Mouse (Mus musculus) MEL (cell line): ENCODE results near the gene Zdhhc3.

Source experiments
- CTCF ChIP-seq, 3 experiments: IDR thresholded peaks in 2 of 3; conservative IDR thresholded peaks in 1 of 3; 2 replicates each; pipeline ENCODE4 v1.5.1; 2011 to 2012; ENCODE audit warnings: low read length in 3 of 3, low read depth in 2 of 3, mild to moderate bottlenecking in 2 of 3, improper control_type of control experiment in 1 of 3, inconsistent platforms in 1 of 3, mixed read lengths in 1 of 3, moderate library complexity in 1 of 3; ENCODE audit not compliant: control insufficient read depth in 1 of 3, insufficient read depth in 1 of 3, poor library complexity in 1 of 3, severe bottlenecking in 1 of 3
- EP300 ChIP-seq, 2 experiments: IDR thresholded peaks; 2 replicates each; pipeline ENCODE4 v1.6.1; 2011; ENCODE audit warnings: improper control_type of control experiment in 2 of 2, low read length in 2 of 2, low read depth in 1 of 2, mild to moderate bottlenecking in 1 of 2
- HCFC1 ChIP-seq: IDR thresholded peaks from 2 replicates; pipeline ENCODE4 v1.6.1; 2012; ENCODE audit warnings: low read depth, mild to moderate bottlenecking, inconsistent platforms, low read length, improper control_type of control experiment, moderate library complexity
- JUND ChIP-seq: IDR thresholded peaks from 2 replicates; pipeline ENCODE4 v1.6.1; 2011; ENCODE audit warnings: low read depth, mild to moderate bottlenecking, improper control_type of control experiment, low read length
- MYB ChIP-seq: IDR thresholded peaks from 2 replicates; pipeline ENCODE4 v1.6.1; 2011; ENCODE audit warnings: mild to moderate bottlenecking, low read depth, low read length, improper control_type of control experiment
- POLR2A ChIP-seq, 2 experiments: IDR thresholded peaks; 2 replicates each; pipeline ENCODE4 v1.6.1; 2011 to 2012; ENCODE audit warnings: low read length in 2 of 2, mild to moderate bottlenecking in 2 of 2, control low read depth in 1 of 2, improper control_type of control experiment in 1 of 2, low read depth in 1 of 2, moderate library complexity in 1 of 2; ENCODE audit not compliant: control insufficient read depth in 1 of 2, insufficient read depth in 1 of 2, poor library complexity in 1 of 2
- SMC3 ChIP-seq: IDR thresholded peaks from 2 replicates; pipeline ENCODE4 v1.6.1; 2011; ENCODE audit warnings: low read depth, low read length, improper control_type of control experiment
- ZMIZ1 ChIP-seq: IDR thresholded peaks from 2 replicates; pipeline ENCODE4 v1.6.1; 2012; ENCODE audit warnings: low read depth, mild to moderate bottlenecking, inconsistent platforms, low read length, improper control_type of control experiment, moderate library complexity

GRCm38 (mm10) chr9:123127663-123128062, 14.7 kb upstream of the Zdhhc3 start:
- TF ChIP-seq JUND (no peak), EP300 (IDR thresholded peaks at IDR 0.05; ENCODE audit: low read depth in 1 of 2, low read length in 2 of 2) (no peak), POLR2A (IDR thresholded peaks at IDR 0.05; ENCODE audit: control insufficient read depth in 1 of 2, insufficient read depth in 1 of 2, low read depth in 1 of 2, low read length in 2 of 2, poor library complexity in 1 of 2) (no peak), HCFC1 (no peak), CTCF (IDR thresholded peaks at IDR 0.05 in 2 of 3, conservative IDR thresholded peaks at IDR 0.05 in 1 of 3; ENCODE audit: control insufficient read depth in 1 of 3, insufficient read depth in 1 of 3, low read depth in 2 of 3, low read length in 3 of 3, poor library complexity in 1 of 3, severe bottlenecking in 1 of 3) (no peak), SMC3 (no peak), MYB (no peak), ZMIZ1 (no peak)
